Mouse (Mus musculus): ENCODE data around the gene Olfr435.

GRCm38 (mm10) chr6:43205355-43205754 lies 8.4 kb downstream of the Olfr435 start:
- TF ChIP-seq CTCF (IDR thresholded peaks at IDR 0.05; ENCODE audit: low read depth), result no peak
- no peak for TF ChIP-seq EP300 (IDR thresholded peaks at IDR 0.05; ENCODE audit: low read depth)
